Comparison of ENCODE assay signal across 19 mouse cellular contexts in the genomic region with DNA sequence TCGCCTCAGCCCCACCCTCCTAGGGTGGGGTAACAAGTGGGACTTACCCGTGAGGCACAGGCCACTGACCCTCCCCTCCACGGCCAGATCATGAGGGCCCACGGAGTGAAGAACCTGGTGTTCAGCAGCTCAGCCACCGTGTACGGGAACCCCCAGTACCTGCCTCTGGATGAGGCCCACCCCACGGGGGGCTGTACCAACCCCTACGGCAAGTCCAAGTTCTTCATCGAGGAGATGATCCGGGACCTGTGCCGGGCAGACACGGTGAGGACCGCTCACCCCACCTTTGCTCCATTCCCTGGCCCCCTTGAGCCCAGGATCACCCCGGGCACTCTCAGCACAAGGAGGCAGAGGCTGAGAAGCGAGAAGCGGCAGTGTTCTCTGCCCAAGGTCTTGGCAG.
"Had no signal": no experiment of that assay in that cellular context is flagged by ENCODE, and none has a peak within 500 bp of the region (broad histone marks: within the 10 kb centered on the region; RNA-seq: fewer than 3 reads in every experiment).

No protein-coding gene starts in this region.

- DNase-seq: kidney, adult 9 months; kidney, postnatal 14 days; kidney, postnatal 4 days; left cerebral cortex, postnatal 4 days; liver, embryonic 13.5 days; lung, adult 2 months; lung, postnatal 14 days; lung, postnatal 4 days; midbrain, embryonic 14.5 days; right cerebral cortex, adult 18-20 months; right cerebral cortex, postnatal 14 days; right cerebral cortex, postnatal 4 days; thymus, adult 18-20 months; thymus, postnatal 36 days had no signal

- H3K27me3 ChIP-seq: limb, embryonic 12.5 days; limb, embryonic 15.5 days; liver, embryonic 13.5 days; neural tube, embryonic 12.5 days; neural tube, embryonic 15.5 days had no signal

- H3K27ac ChIP-seq: limb, embryonic 12.5 days; limb, embryonic 15.5 days; liver, embryonic 13.5 days; neural tube, embryonic 12.5 days; neural tube, embryonic 15.5 days; stomach, postnatal 0 days had no signal

- H3K9me3 ChIP-seq: limb, embryonic 12.5 days; limb, embryonic 15.5 days; liver, embryonic 13.5 days; neural tube, embryonic 12.5 days; neural tube, embryonic 15.5 days had no signal

- H3K4me3 ChIP-seq: limb, embryonic 12.5 days; limb, embryonic 15.5 days; liver, embryonic 13.5 days; neural tube, embryonic 12.5 days; neural tube, embryonic 15.5 days had no signal

- H3K9ac ChIP-seq: limb, embryonic 12.5 days; limb, embryonic 15.5 days; liver, embryonic 13.5 days; neural tube, embryonic 12.5 days; neural tube, embryonic 15.5 days had no signal

- H3K4me2 ChIP-seq: limb, embryonic 12.5 days; limb, embryonic 15.5 days; liver, embryonic 13.5 days; neural tube, embryonic 12.5 days; neural tube, embryonic 15.5 days had no signal
